Mouse (Mus musculus) megakaryocyte, adult 5-6 weeks (primary cell): Measurements from ENCODE around the gene Litaf. TPM values are rescaled to one million over a fixed set of nuclear protein-coding genes. Genes with fewer than 3 reads are reported as not detected.
"Not testable (repeated sequence)": the region's sequence is repeated elsewhere in the genome, so short reads cannot be mapped to it uniquely, and the experiment has no call there.

Experiments used
- ATAC-seq: 2 replicates; pipeline ENCODE4 v1.8.0; 2016; ENCODE audit warnings: mild to moderate bottlenecking, inconsistent platforms; ENCODE audit not compliant: poor library complexity, severe bottlenecking
- total RNA-seq, 2 experiments: library from RNA; stranded (forward) in 1 of 2; stranded (reverse) in 1 of 2; fragments of 153-499, 151-499 nt in 1 of 2; fragments of 221-1000, 200-1000 nt in 1 of 2; gene quantifications; 2 replicates each; pipeline versions ENCODE4 v1.2.3 to v1.2.4; 2015 to 2017

Litaf gene
- total RNA-seq, 2 experiments from 2014 or later, result 88.0 to 108 TPM

- no peak for ATAC-seq
Measured at GRCm38 (mm10) chr16:11024841-11025240, 41.1 kb downstream of the Litaf start.

GRCm38 (mm10) chr16:11023618-11024017, 42.3 kb downstream of the Litaf start:
- no peak for ATAC-seq

GRCm38 (mm10) chr16:11022113-11022489, 43.9 kb downstream of the Litaf start:
- ATAC-seq, result peak; percentile 94

- peak; percentile 67 for ATAC-seq
Measured at GRCm38 (mm10) chr16:11021403-11022112, 44.4 kb downstream of the Litaf start.

- no peak for ATAC-seq
Measured at GRCm38 (mm10) chr16:11017807-11018595, 48.0 kb downstream of the Litaf start.

GRCm38 (mm10) chr16:11016353-11016752, 49.6 kb downstream of the Litaf start:
- ATAC-seq, result no peak

- ATAC-seq, result no peak
Measured at GRCm38 (mm10) chr16:11014407-11014806, 51.5 kb downstream of the Litaf start.

GRCm38 (mm10) chr16:11013464-11014147, 52.4 kb downstream of the Litaf start:
- not testable (repeated sequence) for ATAC-seq

- peak; percentile 77 for ATAC-seq
Measured at GRCm38 (mm10) chr16:11012571-11013463, 53.1 kb downstream of the Litaf start.

GRCm38 (mm10) chr16:11011939-11012338, 54.0 kb downstream of the Litaf start:
- peak; percentile 41 for ATAC-seq

- no peak for ATAC-seq
Measured at GRCm38 (mm10) chr16:11011206-11011605, 54.8 kb downstream of the Litaf start.

- ATAC-seq, result no peak
Measured at GRCm38 (mm10) chr16:11010270-11010669, 55.7 kb downstream of the Litaf start.

- no peak for ATAC-seq
Measured at GRCm38 (mm10) chr16:11008162-11008991, 57.6 kb downstream of the Litaf start.

GRCm38 (mm10) chr16:11006100-11006499, 59.9 kb downstream of the Litaf start:
- peak; percentile 85 for ATAC-seq

- ATAC-seq, result peak; percentile 64
Measured at GRCm38 (mm10) chr16:11001703-11002659, 64.0 kb downstream of the Litaf start.

GRCm38 (mm10) chr16:10999809-11000208, 66.1 kb downstream of the Litaf start:
- peak; percentile 57 for ATAC-seq

- no peak for ATAC-seq
Measured at GRCm38 (mm10) chr16:10998224-10998623, 67.7 kb downstream of the Litaf start.

GRCm38 (mm10) chr16:10996576-10996975, 69.4 kb downstream of the Litaf start:
- ATAC-seq, result no peak
